Mouse (Mus musculus) brain, embryonic 14.5 days (tissue): ENCODE data around the gene 1700022I11Rik. TPM values are rescaled to one million over a fixed set of nuclear protein-coding genes. Genes with fewer than 3 reads are reported as not detected.
A peak's percentile ranks its signal among the peaks of the same experiment; 100 is the strongest.

Source experiments
- DNase-seq: peaks from one replicate; pipeline ENCODE4 v3.0.0-alpha.2; 2011; ENCODE audit warnings: low read depth
- CTCF ChIP-seq: fragments of 200-500 bp; IDR thresholded peaks from 2 replicates; pipeline ENCODE4 v1.5.1; 2012; ENCODE audit warnings: inconsistent platforms, mild to moderate bottlenecking, moderate library complexity, borderline replicate concordance; ENCODE audit not compliant: insufficient read depth, insufficient read length; ENCODE audit errors: extremely low read depth
- POLR2A ChIP-seq: fragments of 200-500 bp; IDR thresholded peaks from 2 replicates; pipeline ENCODE4 v1.6.1; 2012; ENCODE audit warnings: mild to moderate bottlenecking, inconsistent platforms, borderline replicate concordance; ENCODE audit not compliant: poor library complexity, insufficient read depth, insufficient read length, severe bottlenecking; ENCODE audit errors: extremely low read depth
- polyA plus RNA-seq: library from polyadenylated mRNA; depleted of rRNA; stranded (reverse); fragments of >200 nt; gene quantifications from 2 replicates; pipeline ENCODE4 v1.2.3, GENCODE M21; 2012

1700022I11Rik gene
- polyA plus RNA-seq, 1 experiment: not detected

DNA sequence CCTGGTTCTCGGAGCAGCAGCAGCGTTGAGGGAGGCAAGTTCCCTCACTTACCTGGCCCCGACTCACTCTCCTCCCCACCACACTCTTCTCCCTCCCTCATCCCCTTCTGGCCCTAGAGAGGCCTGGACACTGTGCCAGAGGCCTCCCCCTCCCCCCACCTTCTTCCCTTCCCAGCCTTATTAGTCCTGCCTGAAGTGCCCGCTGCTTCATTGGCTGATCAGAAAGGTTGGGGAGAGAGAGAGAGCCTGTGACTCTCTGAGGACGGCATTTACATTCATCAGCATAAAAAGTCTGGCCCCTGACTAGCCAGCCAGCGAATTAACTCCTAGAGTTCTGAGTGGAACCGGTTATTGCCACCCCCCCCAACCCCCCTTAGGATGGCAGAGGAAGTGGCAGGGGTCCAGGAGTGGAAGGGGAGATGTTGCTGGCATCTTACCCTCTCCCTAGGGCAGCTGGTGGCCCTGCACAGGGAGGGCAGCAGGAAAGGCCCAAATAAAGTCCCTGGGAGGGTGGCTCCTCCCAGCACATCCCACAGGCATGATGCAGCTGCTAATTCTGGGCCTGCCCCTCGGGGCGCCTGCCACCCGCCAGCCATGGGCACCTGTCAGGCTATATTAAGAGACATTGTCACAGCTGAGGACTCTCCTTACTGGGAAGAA lies 15.8 kb upstream of the 1700022I11Rik start:
- no peak for TF ChIP-seq CTCF
- TF ChIP-seq POLR2A: no peak

DNA sequence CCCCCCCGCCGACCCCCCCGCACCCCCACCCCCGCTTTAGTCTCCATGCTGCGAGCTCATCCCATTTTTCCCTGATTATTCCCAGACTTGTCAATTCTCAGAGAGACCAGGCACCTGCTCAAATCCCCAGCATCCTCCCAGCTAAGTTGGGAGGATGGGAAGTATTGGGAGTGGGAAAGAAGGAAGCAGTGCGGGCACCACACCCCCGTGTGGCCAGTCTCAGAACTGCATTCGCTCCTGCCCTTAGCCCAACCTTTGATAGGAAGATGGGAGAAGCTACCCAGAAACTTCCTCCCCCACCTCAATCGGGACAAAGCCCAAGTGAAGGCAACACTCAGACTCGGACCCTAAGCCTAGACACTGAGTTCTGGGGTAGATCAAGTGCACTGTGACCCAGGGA lies 15.1 kb upstream of the 1700022I11Rik start:
- peak; percentile 96 for TF ChIP-seq CTCF
- no peak for TF ChIP-seq POLR2A
- peak; percentile 83 for DNase-seq

More for the DNA sequence above, 15.8 kb upstream of the 1700022I11Rik start:
- DNase-seq: peak; percentile 91

DNA sequence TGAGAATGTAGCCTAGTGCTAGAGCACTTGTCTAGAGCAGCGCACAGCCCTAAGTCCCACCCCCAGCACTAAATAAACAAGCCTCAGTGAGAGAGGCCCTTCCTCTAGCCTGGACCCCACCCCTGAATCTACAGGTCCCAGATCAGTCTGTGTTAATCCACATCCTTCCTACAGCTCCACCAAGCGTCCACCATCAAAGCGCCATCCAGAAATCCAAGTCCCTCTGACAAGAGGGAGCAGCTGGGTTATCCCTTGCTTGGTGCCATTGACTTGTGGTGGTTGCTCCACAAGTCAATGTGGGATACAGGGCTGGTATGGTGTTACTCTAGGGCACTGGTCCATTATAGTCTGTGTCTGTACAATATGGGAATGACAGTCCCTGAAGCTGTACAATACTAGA lies 14.2 kb upstream of the 1700022I11Rik start:
- no peak for DNase-seq
- TF ChIP-seq CTCF (no peak), POLR2A (no peak)

DNA sequence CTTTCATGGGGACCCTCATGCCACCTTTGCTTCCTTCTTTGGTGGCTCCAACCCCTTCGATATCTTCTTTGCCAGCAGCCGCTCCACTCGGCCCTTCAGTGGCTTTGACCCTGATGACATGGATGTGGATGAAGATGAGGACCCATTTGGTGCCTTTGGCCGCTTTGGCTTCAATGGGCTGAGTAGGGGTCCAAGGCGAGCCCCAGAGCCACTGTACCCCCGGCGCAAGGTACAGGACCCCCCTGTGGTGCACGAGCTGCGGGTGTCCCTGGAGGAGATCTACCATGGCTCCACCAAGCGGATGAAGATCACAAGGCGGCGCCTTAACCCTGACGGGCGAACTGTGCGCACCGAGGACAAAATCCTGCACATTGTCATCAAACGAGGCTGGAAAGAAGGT lies 12.8 kb upstream of the 1700022I11Rik start:
- no peak for TF ChIP-seq CTCF
- TF ChIP-seq POLR2A: no peak
- DNase-seq: no peak

DNA sequence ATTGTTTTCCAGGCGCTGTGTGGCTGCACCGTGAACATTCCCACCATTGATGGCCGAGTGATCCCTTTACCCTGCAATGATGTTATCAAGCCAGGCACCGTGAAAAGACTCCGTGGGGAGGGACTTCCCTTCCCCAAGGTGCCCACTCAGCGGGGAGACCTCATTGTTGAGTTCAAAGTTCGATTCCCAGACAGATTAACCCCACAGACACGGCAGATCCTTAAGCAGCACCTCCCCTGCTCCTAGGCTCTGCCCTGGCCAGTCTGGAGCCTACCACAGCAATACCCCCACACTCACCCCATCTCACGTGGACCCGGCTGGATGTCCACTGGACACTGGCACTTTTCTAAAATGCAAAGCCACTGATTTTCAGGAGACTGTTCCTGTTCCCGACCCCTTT lies 12.1 kb upstream of the 1700022I11Rik start:
- TF ChIP-seq CTCF (no peak), POLR2A (no peak)
- no peak for DNase-seq

DNA sequence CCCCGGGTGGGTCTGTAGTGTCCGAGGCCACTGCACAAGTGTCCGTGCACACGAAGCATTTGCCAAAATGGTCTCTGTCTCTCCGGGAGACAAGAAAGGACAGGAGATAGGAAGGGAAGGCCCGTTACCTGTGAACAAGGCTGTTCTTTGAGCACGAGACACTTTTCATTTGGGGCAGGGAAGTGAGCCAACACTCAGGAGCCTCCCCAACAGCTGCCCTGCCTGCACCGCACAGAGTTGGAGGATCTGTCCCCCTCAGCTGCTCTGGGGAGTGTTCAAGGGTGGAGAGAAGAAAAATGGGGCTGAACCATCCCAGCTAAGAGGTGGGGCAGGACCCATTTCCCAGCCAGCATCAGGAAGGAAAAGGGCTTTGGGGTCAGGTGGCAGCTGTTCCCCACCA lies 11.4 kb upstream of the 1700022I11Rik start:
- no peak for DNase-seq
- TF ChIP-seq CTCF (no peak), POLR2A (no peak)

DNA sequence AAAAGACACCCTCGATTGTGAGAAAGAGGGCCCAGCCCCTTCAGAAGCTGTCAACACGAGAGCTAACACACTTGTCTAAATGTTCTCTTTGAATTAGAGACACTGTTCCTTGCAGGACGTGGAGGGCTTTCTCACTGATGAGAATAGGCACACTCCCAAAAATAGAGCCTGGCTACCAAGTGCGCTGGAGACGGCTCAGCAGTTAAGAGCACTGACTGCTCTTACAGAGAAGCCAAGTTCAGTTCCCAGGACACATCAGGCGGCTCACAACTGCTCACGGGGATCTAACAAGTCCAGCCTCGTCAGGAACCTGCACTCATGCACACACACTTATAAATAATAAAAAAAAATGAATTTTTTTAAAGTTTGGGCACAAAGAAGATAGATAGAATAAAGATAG lies 10.5 kb upstream of the 1700022I11Rik start:
- TF ChIP-seq POLR2A (no peak), CTCF (no peak)
- no peak for DNase-seq

DNA sequence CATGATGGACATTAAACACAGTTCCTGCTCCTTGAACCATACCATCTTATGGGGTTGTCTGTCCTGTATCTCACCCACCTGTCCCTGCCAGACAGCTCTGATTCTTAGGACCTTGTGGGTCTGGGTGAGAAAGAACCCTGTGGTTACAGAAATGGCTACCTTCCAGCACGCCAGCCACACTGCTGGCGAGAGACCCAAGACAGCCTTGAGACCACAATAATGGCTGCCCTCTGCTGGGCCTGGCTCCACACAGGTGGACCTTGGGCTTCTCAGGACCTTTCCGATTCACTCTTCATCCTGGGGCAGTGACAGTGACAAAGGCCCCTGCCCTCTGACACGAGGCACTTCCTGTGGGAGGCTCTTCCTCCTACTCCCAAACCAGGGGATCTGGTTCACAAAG lies 10.0 kb upstream of the 1700022I11Rik start:
- no peak for DNase-seq
- TF ChIP-seq POLR2A (no peak), CTCF (no peak)

DNA sequence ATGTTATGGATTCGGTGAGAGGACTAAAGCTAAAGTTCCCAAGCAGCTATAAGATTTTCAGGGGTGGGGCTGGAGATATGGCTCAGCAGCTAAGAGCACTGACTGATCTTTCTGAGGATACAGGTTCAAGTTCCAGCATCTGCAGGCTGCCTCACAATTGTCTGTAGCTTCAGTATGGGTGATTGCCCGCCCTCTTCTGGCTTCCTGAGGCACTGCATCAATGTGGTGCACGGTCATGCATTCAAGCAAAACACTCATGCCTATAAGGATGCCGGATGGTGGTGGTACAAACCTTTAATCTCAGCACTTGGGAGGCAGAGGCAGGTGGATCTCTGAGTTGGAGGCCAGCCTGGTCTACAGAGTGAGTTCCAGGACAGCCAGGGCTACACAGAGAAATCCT lies 7.8 kb upstream of the 1700022I11Rik start:
- peak; percentile 78 for DNase-seq
- TF ChIP-seq CTCF: peak; percentile 77
- TF ChIP-seq POLR2A: no peak

DNA sequence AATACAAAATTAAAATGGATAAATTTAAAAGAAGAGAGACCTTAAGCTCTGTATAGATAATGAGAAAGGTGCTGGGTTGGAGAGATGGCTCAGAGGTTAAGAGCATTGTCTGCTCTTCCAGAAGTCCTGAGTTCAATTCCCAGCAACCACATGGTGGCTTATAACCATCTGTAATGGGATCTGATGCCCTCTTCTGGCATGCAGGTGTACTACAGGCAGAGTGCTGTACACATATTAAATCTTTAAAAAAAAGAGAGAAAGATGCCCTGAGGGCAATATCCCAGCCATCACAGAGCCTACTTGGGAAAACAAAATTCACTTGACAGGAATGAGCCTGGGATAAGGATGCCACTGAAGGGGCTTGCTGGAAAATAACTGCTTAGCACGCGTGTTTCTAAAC lies 5.9 kb upstream of the 1700022I11Rik start:
- DNase-seq: no peak
- TF ChIP-seq CTCF: no peak
- TF ChIP-seq POLR2A: no peak

DNA sequence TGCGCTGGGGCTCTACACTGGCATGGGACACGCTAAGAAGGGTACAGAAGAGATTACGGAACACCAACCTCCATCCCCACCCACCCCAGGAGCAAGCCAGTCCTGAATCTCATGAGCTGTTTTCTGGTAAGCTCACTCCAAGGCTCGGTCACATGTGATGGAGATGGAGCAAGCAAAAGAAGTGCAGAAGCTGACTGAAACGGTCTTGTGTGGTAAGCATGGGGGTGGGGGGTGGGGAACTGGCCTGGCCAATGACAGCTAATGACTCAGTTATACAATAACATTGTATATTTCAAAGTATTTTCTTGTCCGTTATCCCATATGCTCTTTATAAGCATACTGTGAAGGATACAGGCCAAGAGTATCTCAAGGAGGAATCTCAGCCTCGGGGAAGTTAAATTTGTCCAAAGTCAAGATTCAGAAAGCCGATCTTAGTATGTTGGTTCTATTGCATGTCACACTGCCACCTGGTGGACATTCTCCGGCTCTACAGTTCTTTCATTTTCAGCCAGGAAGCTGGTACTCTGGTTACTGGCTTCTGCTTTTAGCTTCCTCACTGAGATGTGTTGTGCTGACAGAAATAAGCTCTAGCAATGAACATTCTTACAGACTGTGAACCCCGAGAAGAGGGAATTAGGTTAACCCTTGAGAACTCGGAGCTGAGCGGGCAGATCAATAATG lies 4.2 kb upstream of the 1700022I11Rik start:
- TF ChIP-seq CTCF: peak; percentile 85; the same call in 1 of the 2 replicates
- TF ChIP-seq POLR2A: no peak
- DNase-seq: peak; percentile 86

DNA sequence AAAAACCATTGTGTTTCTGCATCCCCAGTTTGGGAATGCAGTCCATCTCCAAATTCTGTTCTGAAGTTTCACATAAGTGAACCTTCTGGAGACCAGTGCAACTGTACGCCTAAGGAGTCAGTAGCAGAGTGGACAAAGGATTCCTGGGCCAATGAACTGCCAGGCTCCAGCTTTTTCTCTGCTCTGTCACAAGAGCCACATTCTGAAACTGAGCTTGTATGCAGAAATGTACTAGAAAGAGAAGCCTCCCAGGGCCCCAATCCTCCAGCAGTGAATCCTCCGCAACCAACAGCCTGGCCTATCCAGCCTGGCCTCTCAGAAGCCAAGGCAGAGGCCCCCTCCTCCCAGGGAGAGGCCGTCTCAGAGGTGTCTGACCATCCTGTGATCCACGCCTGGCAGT lies 3.5 kb downstream of the 1700022I11Rik start:
- DNase-seq: no peak

More for the DNA sequence above, 3.5 kb downstream of the 1700022I11Rik start:
- TF ChIP-seq CTCF (no peak), POLR2A (no peak)
